Mouse (Mus musculus) limb, embryonic 11.5 days (tissue): Measurements from ENCODE around the gene Arhgap32. TPM values are rescaled to one million over a fixed set of nuclear protein-coding genes. Genes with fewer than 3 reads are reported as not detected.
"Not testable (repeated sequence)": the region's sequence is repeated elsewhere in the genome, so short reads cannot be mapped to it uniquely, and the experiment has no call there.

Experiments used
- ATAC-seq: fragments of 200-750 bp; cut with Nextera tagmentation; 2 replicates; pipeline ENCODE4 v1.8.0; 2017; ENCODE audit warnings: low read depth; ENCODE audit not compliant: insufficient number of reproducible peaks, low FRiP score, low TSS enrichment
- DNase-seq: peaks from one replicate; pipeline ENCODE4 v3.0.0-alpha.2; 2015; ENCODE audit warnings: low spot score
- H3K27ac ChIP-seq: fragments of 300-500 bp; sonication (generic); replicated peaks from 2 replicates; pipeline ENCODE4 v1.5.1; 2014; ENCODE audit warnings: low read depth, mild to moderate bottlenecking, low read length
- H3K27me3 ChIP-seq: fragments of 300-500 bp; sonication (generic); 2 replicates; pipeline ENCODE4 v1.6.1; 2014; ENCODE audit warnings: mild to moderate bottlenecking, low read length, mixed read lengths; ENCODE audit not compliant: control insufficient read depth, insufficient read depth
- H3K36me3 ChIP-seq: fragments of 300-500 bp; sonication (generic); 2 replicates; pipeline ENCODE4 v1.6.1; 2014; ENCODE audit warnings: mild to moderate bottlenecking, low read length, moderate library complexity, mixed read lengths; ENCODE audit not compliant: control insufficient read depth, insufficient read depth
- H3K4me1 ChIP-seq: fragments of 300-500 bp; sonication (generic); 2 replicates; pipeline ENCODE4 v1.6.1; 2014; ENCODE audit warnings: low read length, mixed read lengths; ENCODE audit not compliant: control insufficient read depth, insufficient read depth
- H3K4me2 ChIP-seq: fragments of 300-500 bp; sonication (generic); 2 replicates; pipeline ENCODE4 v1.6.1; 2014; ENCODE audit warnings: low read depth, mild to moderate bottlenecking, moderate library complexity; ENCODE audit not compliant: severe bottlenecking
- H3K4me3 ChIP-seq: fragments of 300-500 bp; sonication (generic); 2 replicates; pipeline ENCODE4 v1.5.1; 2014; ENCODE audit warnings: low read depth, low read length
- H3K9ac ChIP-seq: fragments of 300-500 bp; sonication (generic); 2 replicates; pipeline ENCODE4 v1.6.1; 2014; ENCODE audit warnings: mild to moderate bottlenecking, low read length
- H3K9me3 ChIP-seq: fragments of 300-500 bp; sonication (generic); 2 replicates; pipeline ENCODE4 v1.6.1; 2016; ENCODE audit warnings: low read length; ENCODE audit not compliant: control insufficient read depth
- WGBS: fragments of 180-500 bp; shearing (Covaris S2); extraction: QIAGEN DNeasy Blood & Tissue Kit; methylation state at CpG from one replicate; pipeline ENCODE4 v1.1.7; 2014; 5-methylcytosine and 5-hydroxymethylcytosine counted together
- polyA plus RNA-seq: library from polyadenylated mRNA; unstranded; fragments of >200 nt; fragmentation: Nextera tagmentation; extraction: Ambion mirVana; gene quantifications from 2 replicates; pipeline ENCODE4 v1.2.1, GENCODE M21; 2014

Gene Arhgap32
- polyA plus RNA-seq, 1 experiment from 2014 or later: 5.3 TPM

GRCm38 (mm10) chr9:32119586-32119985 lies 3.6 kb downstream of the Arhgap32 start:
- H3K4me1 ChIP-seq: no peaks in the 10 kb centered on the region
- no peaks in the 10 kb centered on the region for H3K27me3 ChIP-seq
- DNase-seq (no peak), ATAC-seq (no peak)
- no peak overlapping the region for H3K27ac ChIP-seq
- H3K9ac ChIP-seq: no peak overlapping the region
- H3K9me3 ChIP-seq: no peaks in the 10 kb centered on the region
- 87% methylated on average over 6 of the region's 6 CpGs for WGBS
- H3K4me2 ChIP-seq: no peak overlapping the region
- no peaks in the 10 kb centered on the region for H3K36me3 ChIP-seq
- H3K4me3 ChIP-seq: no peak overlapping the region

- Histone ChIP-seq H3K9me3 (no peaks in the 10 kb centered on the region), H3K36me3 (no peaks in the 10 kb centered on the region), H3K4me2 (no peak overlapping the region), H3K4me1 (no peaks in the 10 kb centered on the region), H3K9ac (no peak overlapping the region), H3K27me3 (no peaks in the 10 kb centered on the region), H3K4me3 (no peak overlapping the region), H3K27ac (no peak overlapping the region)
- WGBS: 81% methylated on average over 1 of the region's 1 CpGs
- DNase-seq (no peak), ATAC-seq (no peak)
These were observed 4.2 kb downstream of the Arhgap32 start for GRCm38 (mm10) chr9:32120162-32120561.

GRCm38 (mm10) chr9:32121271-32121670 lies 5.3 kb downstream of the Arhgap32 start:
- not testable (repeated sequence) for ATAC-seq, DNase-seq
- 94% methylated on average over 13 of the region's 13 CpGs for WGBS

GRCm38 (mm10) chr9:32136195-32136594 lies 20.3 kb downstream of the Arhgap32 start:
- no peak for ATAC-seq
- H3K9me3 ChIP-seq: no peaks in the 10 kb centered on the region

More at GRCm38 (mm10) chr9:32121271-32121670, 5.3 kb downstream of the Arhgap32 start:
- not testable (repeated sequence) for H3K9ac ChIP-seq, H3K9me3 ChIP-seq, H3K4me2 ChIP-seq, H3K4me1 ChIP-seq, H3K27me3 ChIP-seq, H3K36me3 ChIP-seq, H3K27ac ChIP-seq, H3K4me3 ChIP-seq

GRCm38 (mm10) chr9:32136680-32137295 lies 20.9 kb downstream of the Arhgap32 start:
- DNase-seq: no peak
- Histone ChIP-seq H3K4me2 (no peak overlapping the region), H3K27ac (no peak overlapping the region), H3K4me1 (no peaks in the 10 kb centered on the region), H3K9ac (no peak overlapping the region), H3K9me3 (no peaks in the 10 kb centered on the region), H3K27me3 (no peaks in the 10 kb centered on the region), H3K4me3 (no peak overlapping the region), H3K36me3 (no peaks in the 10 kb centered on the region)
- 82% methylated on average over 11 of the region's 11 CpGs for WGBS
- ATAC-seq: no peak

More at GRCm38 (mm10) chr9:32136195-32136594, 20.3 kb downstream of the Arhgap32 start:
- Histone ChIP-seq H3K4me2 (no peak overlapping the region), H3K27ac (no peak overlapping the region), H3K4me1 (no peaks in the 10 kb centered on the region), H3K4me3 (no peak overlapping the region), H3K9ac (no peak overlapping the region), H3K27me3 (no peaks in the 10 kb centered on the region), H3K36me3 (no peaks in the 10 kb centered on the region)
- no peak for DNase-seq

DNA sequence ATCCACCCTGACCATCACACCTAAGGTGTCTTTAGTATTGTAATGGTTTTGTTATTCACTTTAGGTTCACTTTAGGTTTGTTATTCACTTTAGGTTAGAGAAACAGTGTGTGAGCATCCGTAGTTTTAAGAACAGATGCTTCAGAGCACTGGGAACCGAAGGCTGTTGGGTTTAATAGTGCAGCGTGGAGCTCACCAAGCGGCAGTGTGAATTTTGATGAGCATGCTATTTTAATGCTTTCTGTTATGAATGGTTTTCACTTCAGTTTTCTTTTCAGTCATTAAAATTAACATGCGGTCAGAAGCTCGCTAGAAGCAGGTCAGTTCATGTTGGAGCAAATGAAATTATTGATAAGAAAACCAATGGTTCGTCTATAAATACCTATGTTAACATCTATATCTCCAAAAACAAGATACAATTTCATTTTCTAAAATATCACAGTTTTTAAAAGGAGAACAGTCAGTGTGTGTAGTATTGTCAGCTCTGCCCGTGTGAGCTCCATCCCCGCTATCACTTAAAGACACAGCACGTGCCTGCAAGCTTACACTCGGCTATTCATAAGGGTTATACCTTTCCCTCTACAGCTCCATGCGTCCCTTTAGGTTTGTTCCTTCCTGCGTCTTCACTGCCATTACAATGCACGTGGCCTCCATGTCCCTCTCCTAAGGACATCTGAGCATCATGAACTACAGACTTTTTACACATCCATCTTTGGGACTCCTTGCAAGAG lies 21.9 kb downstream of the Arhgap32 start:
- Histone ChIP-seq H3K36me3 (no peaks in the 10 kb centered on the region), H3K27ac (no peak overlapping the region), H3K9me3 (no peaks in the 10 kb centered on the region), H3K9ac (no peak overlapping the region), H3K4me2 (no peak overlapping the region), H3K4me3 (no peak overlapping the region), H3K4me1 (peaks cover 2% of the 10 kb centered on the region; the same call in 1 of the 2 replicates), H3K27me3 (no peaks in the 10 kb centered on the region)
- WGBS: 92% methylated on average over 14 of the region's 14 CpGs
- DNase-seq (no peak), ATAC-seq (no peak)

- H3K36me3 ChIP-seq: no peaks in the 10 kb centered on the region
- H3K27me3 ChIP-seq: no peaks in the 10 kb centered on the region
- ATAC-seq (no peak), DNase-seq (no peak)
- no peak overlapping the region for H3K4me2 ChIP-seq
- no peak overlapping the region for H3K27ac ChIP-seq
- H3K4me3 ChIP-seq: no peak overlapping the region
- peaks cover 2% of the 10 kb centered on the region; the same call in 1 of the 2 replicates for H3K4me1 ChIP-seq
- H3K9ac ChIP-seq: no peak overlapping the region
- no peaks in the 10 kb centered on the region for H3K9me3 ChIP-seq
- 93% methylated on average over 5 of the region's 5 CpGs for WGBS
These were observed 22.7 kb downstream of the Arhgap32 start for GRCm38 (mm10) chr9:32138616-32139015.

- Histone ChIP-seq H3K27ac (no peak overlapping the region), H3K4me2 (no peak overlapping the region), H3K9ac (no peak overlapping the region), H3K4me1 (peaks cover 2% of the 10 kb centered on the region; the same call in 1 of the 2 replicates), H3K36me3 (no peaks in the 10 kb centered on the region), H3K27me3 (no peaks in the 10 kb centered on the region), H3K4me3 (no peak overlapping the region), H3K9me3 (no peaks in the 10 kb centered on the region)
- ATAC-seq (no peak), DNase-seq (no peak)
- WGBS: 78% methylated on average over 5 of the region's 5 CpGs
These were observed 23.7 kb downstream of the Arhgap32 start for GRCm38 (mm10) chr9:32139641-32140040.
